Mouse (Mus musculus): ENCODE data around the gene Echdc3.

GRCm38 (mm10) chr2:6210840-6211239 lies 2.0 kb downstream of the Echdc3 start:
- TF ChIP-seq CTCF (IDR thresholded peaks at IDR 0.05; ENCODE audit: low read depth) (no peak), EP300 (IDR thresholded peaks at IDR 0.05; ENCODE audit: low read depth) (no peak)

Measured in heart, postnatal 0 days (tissue).